Mouse (Mus musculus): ENCODE data around the gene Zfp991.
"Not testable (repeated sequence)": the region's sequence is repeated elsewhere in the genome, so short reads cannot be mapped to it uniquely, and the experiment has no call there.

The Zfp991 gene

GRCm38 (mm10) chr4:147131837-147132459, at the start of gene Zfp991:
TSS of gene Zfp991 (plus strand) at chr4:147132038.
- DNase-seq (ENCODE audit: low spot score), result not testable (repeated sequence)

- not testable (repeated sequence) for DNase-seq (ENCODE audit: low spot score)
Observed at GRCm38 (mm10) chr4:147095641-147096040, 36.2 kb upstream of the Zfp991 start.

- DNase-seq (ENCODE audit: low spot score), result peak; percentile 54
Observed at GRCm38 (mm10) chr4:147101666-147102626, 29.9 kb upstream of the Zfp991 start.

- not testable (repeated sequence) for DNase-seq (ENCODE audit: low spot score)
Observed at GRCm38 (mm10) chr4:147103814-147104213, 28.0 kb upstream of the Zfp991 start.

- DNase-seq (ENCODE audit: low spot score), result not testable (repeated sequence)
Observed at GRCm38 (mm10) chr4:147117839-147118238, 14.0 kb upstream of the Zfp991 start.

- DNase-seq (ENCODE audit: low spot score), result peak; percentile 34
Observed at GRCm38 (mm10) chr4:147122286-147122685, 9.6 kb upstream of the Zfp991 start.

GRCm38 (mm10) chr4:147123797-147124196, 8.0 kb upstream of the Zfp991 start:
- DNase-seq (ENCODE audit: low spot score), result not testable (repeated sequence)

- peak; percentile 80 for DNase-seq (ENCODE audit: low spot score)
Observed at GRCm38 (mm10) chr4:147124400-147125306, 7.2 kb upstream of the Zfp991 start.

GRCm38 (mm10) chr4:147125326-147125725, 6.5 kb upstream of the Zfp991 start:
- DNase-seq (ENCODE audit: low spot score), result not testable (repeated sequence)

GRCm38 (mm10) chr4:147125870-147126269, 6.0 kb upstream of the Zfp991 start:
- peak; percentile 43 for DNase-seq (ENCODE audit: low spot score)

GRCm38 (mm10) chr4:147126435-147126834, 5.4 kb upstream of the Zfp991 start:
- peak; percentile 35 for DNase-seq (ENCODE audit: low spot score)

- DNase-seq (ENCODE audit: low spot score), result not testable (repeated sequence)
Observed at GRCm38 (mm10) chr4:147127137-147127536, 4.7 kb upstream of the Zfp991 start.

- DNase-seq (ENCODE audit: low spot score), result not testable (repeated sequence)
Observed at GRCm38 (mm10) chr4:147128152-147128551, 3.7 kb upstream of the Zfp991 start.

GRCm38 (mm10) chr4:147133596-147133995, 1.8 kb downstream of the Zfp991 start:
- DNase-seq (ENCODE audit: low spot score), result not testable (repeated sequence)

GRCm38 (mm10) chr4:147141757-147142156, 9.9 kb downstream of the Zfp991 start:
- not testable (repeated sequence) for DNase-seq (ENCODE audit: low spot score)

- not testable (repeated sequence) for DNase-seq (ENCODE audit: low spot score)
Observed at GRCm38 (mm10) chr4:147165282-147165681, 33.4 kb downstream of the Zfp991 start.

GRCm38 (mm10) chr4:147170547-147170946, 38.7 kb downstream of the Zfp991 start:
- DNase-seq (ENCODE audit: low spot score), result not testable (repeated sequence)

GRCm38 (mm10) chr4:147171557-147171956, 39.7 kb downstream of the Zfp991 start:
- DNase-seq (ENCODE audit: low spot score), result not testable (repeated sequence)

- peak; percentile 31 for DNase-seq (ENCODE audit: low spot score)
Observed at GRCm38 (mm10) chr4:147176279-147176880, 44.5 kb downstream of the Zfp991 start.

GRCm38 (mm10) chr4:147181141-147181685, 49.4 kb downstream of the Zfp991 start:
- peak; percentile 35 for DNase-seq (ENCODE audit: low spot score)

All from testis, postnatal 10 days (tissue).